Mouse (Mus musculus) hindbrain, embryonic 11.5 days (tissue): ENCODE measurements at regions not wholly inside any gene's neighbourhood (a gene's known extent, or its start where the extent isn't known, plus 50 kb on each side); places are given as distances from the start of the nearest gene placed in this dataset.

ENCODE experiments used
- ATAC-seq: fragments of 200-750 bp; cut with Nextera tagmentation; 2 replicates; pipeline ENCODE4 v1.8.0; 2017; ENCODE audit warnings: mild to moderate bottlenecking, moderate TSS enrichment, moderate library complexity; ENCODE audit not compliant: low FRiP score
- DNase-seq: peaks from one replicate; pipeline ENCODE4 v3.0.0-alpha.2; 2015; ENCODE audit warnings: low spot score
- H3K27ac ChIP-seq: fragments of 300-500 bp; sonication (generic); 2 replicates; pipeline ENCODE4 v1.5.1; 2014; ENCODE audit warnings: mild to moderate bottlenecking, low read depth, low read length
- H3K27me3 ChIP-seq: fragments of 300-500 bp; sonication (generic); 2 replicates; pipeline ENCODE4 v1.6.1; 2014; ENCODE audit warnings: mild to moderate bottlenecking, low read length, moderate library complexity, mixed read lengths; ENCODE audit not compliant: control insufficient read depth, insufficient read depth
- H3K36me3 ChIP-seq: fragments of 300-500 bp; sonication (generic); 2 replicates; pipeline ENCODE4 v1.6.1; 2014; ENCODE audit warnings: mild to moderate bottlenecking, low read length, moderate library complexity, mixed read lengths; ENCODE audit not compliant: control insufficient read depth, insufficient read depth
- H3K4me1 ChIP-seq: fragments of 300-500 bp; sonication (generic); replicated peaks from 2 replicates; pipeline ENCODE4 v1.6.1; 2014; ENCODE audit warnings: low read length, mixed read lengths; ENCODE audit not compliant: control insufficient read depth, insufficient read depth
- H3K4me2 ChIP-seq: fragments of 300-500 bp; sonication (generic); replicated peaks from 2 replicates; pipeline ENCODE4 v1.6.1; 2014; ENCODE audit warnings: mild to moderate bottlenecking, low read depth, low read length
- H3K4me3 ChIP-seq: fragments of 300-500 bp; sonication (generic); 2 replicates; pipeline ENCODE4 v1.5.1; 2014; ENCODE audit warnings: low read depth, low read length
- H3K9ac ChIP-seq: fragments of 300-500 bp; sonication (generic); 2 replicates; pipeline ENCODE4 v1.6.1; 2014; ENCODE audit warnings: low read depth, low read length
- H3K9me3 ChIP-seq: fragments of 300-500 bp; sonication (generic); 2 replicates; pipeline ENCODE4 v1.6.1; 2016; ENCODE audit warnings: low read length; ENCODE audit not compliant: control insufficient read depth
- WGBS: fragments of 180-500 bp; shearing (Covaris S2); extraction: QIAGEN DNeasy Blood & Tissue Kit; methylation state at CpG from one replicate; pipeline ENCODE4 v1.1.7; 2014; 5-methylcytosine and 5-hydroxymethylcytosine counted together

GRCm38 (mm10) chr13:46222031-46222430 is 51.5 kb upstream of the Stmnd1 start:
- 81% methylated on average over 7 of the region's 7 CpGs for WGBS
- Histone ChIP-seq H3K9me3 (no peaks in the 10 kb centered on the region), H3K36me3 (no peaks in the 10 kb centered on the region), H3K4me3 (no peak overlapping the region), H3K9ac (no peak overlapping the region), H3K27ac (no peak overlapping the region), H3K4me1 (no peaks in the 10 kb centered on the region), H3K4me2 (no peak overlapping the region), H3K27me3 (no peaks in the 10 kb centered on the region)
- ATAC-seq (no peak), DNase-seq (no peak)

- no peak for ATAC-seq
- no peak for DNase-seq
- Histone ChIP-seq H3K27me3 (no peaks in the 10 kb centered on the region), H3K36me3 (no peaks in the 10 kb centered on the region), H3K4me2 (no peak overlapping the region), H3K9ac (no peak overlapping the region), H3K4me3 (no peak overlapping the region), H3K4me1 (no peaks in the 10 kb centered on the region), H3K27ac (no peak overlapping the region), H3K9me3 (no peaks in the 10 kb centered on the region)
- 80% methylated on average over 20 of the region's 20 CpGs for WGBS
Observed at GRCm38 (mm10) chr13:46218101-46218701, 55.3 kb upstream of the Stmnd1 start.

GRCm38 (mm10) chr13:46216954-46217838 is 56.3 kb upstream of the Stmnd1 start:
- DNase-seq, result peak; percentile 40

GRCm38 (mm10) chr13:46203551-46203950 is 70.0 kb upstream of the Stmnd1 start:
- Histone ChIP-seq H3K4me3 (no peak overlapping the region), H3K4me1 (no peaks in the 10 kb centered on the region), H3K4me2 (no peak overlapping the region), H3K27ac (no peak overlapping the region), H3K9ac (no peak overlapping the region), H3K9me3 (no peaks in the 10 kb centered on the region), H3K36me3 (no peaks in the 10 kb centered on the region), H3K27me3 (no peaks in the 10 kb centered on the region)
- no peak for DNase-seq
- 89% methylated on average over 3 of the region's 3 CpGs for WGBS
- ATAC-seq, result no peak

More at GRCm38 (mm10) chr13:46216954-46217838, 56.3 kb upstream of the Stmnd1 start:
- H3K4me2 ChIP-seq, result no peak overlapping the region
- H3K9me3 ChIP-seq, result no peaks in the 10 kb centered on the region
- H3K27me3 ChIP-seq, result no peaks in the 10 kb centered on the region
- no peaks in the 10 kb centered on the region for H3K36me3 ChIP-seq
- no peak overlapping the region for H3K4me3 ChIP-seq
- ATAC-seq, result no peak
- no peaks in the 10 kb centered on the region for H3K4me1 ChIP-seq
- 71% methylated on average over 9 of the region's 9 CpGs for WGBS
- H3K9ac ChIP-seq, result no peak overlapping the region
- H3K27ac ChIP-seq, result no peak overlapping the region

- Histone ChIP-seq H3K27ac (no peak overlapping the region), H3K9me3 (no peaks in the 10 kb centered on the region), H3K9ac (no peak overlapping the region), H3K4me3 (no peak overlapping the region), H3K36me3 (no peaks in the 10 kb centered on the region), H3K4me1 (no peaks in the 10 kb centered on the region), H3K27me3 (no peaks in the 10 kb centered on the region), H3K4me2 (no peak overlapping the region)
- DNase-seq (no peak), ATAC-seq (no peak)
- 90% methylated on average over 6 of the region's 6 CpGs for WGBS
Observed at GRCm38 (mm10) chr13:46202586-46202985, 70.9 kb upstream of the Stmnd1 start.

GRCm38 (mm10) chr13:46201029-46201599 is 72.4 kb upstream of the Stmnd1 start:
- no peak for DNase-seq
- no peaks in the 10 kb centered on the region for H3K9me3 ChIP-seq
- no peaks in the 10 kb centered on the region for H3K36me3 ChIP-seq
- no peak overlapping the region for H3K4me3 ChIP-seq
- no peak overlapping the region for H3K27ac ChIP-seq
- H3K4me1 ChIP-seq, result no peaks in the 10 kb centered on the region
- H3K9ac ChIP-seq, result no peak overlapping the region
- ATAC-seq, result no peak
- 69% methylated on average over 14 of the region's 14 CpGs for WGBS
- no peak overlapping the region for H3K4me2 ChIP-seq
- no peaks in the 10 kb centered on the region for H3K27me3 ChIP-seq

GRCm38 (mm10) chr13:46193131-46193530 is 80.4 kb upstream of the Stmnd1 start:
- Histone ChIP-seq H3K9me3 (no peaks in the 10 kb centered on the region), H3K4me1 (no peaks in the 10 kb centered on the region), H3K4me2 (no peak overlapping the region), H3K9ac (no peak overlapping the region), H3K27me3 (no peaks in the 10 kb centered on the region), H3K27ac (no peak overlapping the region), H3K36me3 (no peaks in the 10 kb centered on the region), H3K4me3 (no peak overlapping the region)
- DNase-seq, result no peak
- ATAC-seq, result no peak
- 88% methylated on average over 1 of the region's 1 CpGs for WGBS

GRCm38 (mm10) chr13:46189726-46190125 is 83.8 kb upstream of the Stmnd1 start:
- H3K27ac ChIP-seq, result no peak overlapping the region
- H3K9ac ChIP-seq, result no peak overlapping the region
- H3K4me2 ChIP-seq, result no peak overlapping the region
- no peaks in the 10 kb centered on the region for H3K4me1 ChIP-seq
- DNase-seq (no peak), ATAC-seq (no peak)
- H3K27me3 ChIP-seq, result no peaks in the 10 kb centered on the region
- WGBS, result 87% methylated on average over 2 of the region's 2 CpGs
- no peak overlapping the region for H3K4me3 ChIP-seq
- H3K36me3 ChIP-seq, result no peaks in the 10 kb centered on the region
- no peaks in the 10 kb centered on the region for H3K9me3 ChIP-seq
